Mouse (Mus musculus) lung, postnatal 14 days (tissue): ENCODE measurements around the gene Eif2b5.
A peak's percentile ranks its signal among the peaks of the same experiment; 100 is the strongest.

Source experiments
- DNase-seq: peaks from one replicate; pipeline ENCODE4 v3.0.0; 2021

Eif2b5 gene

GRCm38 (mm10) chr16:20539649-20540048 lies 41.0 kb downstream of the Eif2b5 start:
- DNase-seq: no peak

DNA sequence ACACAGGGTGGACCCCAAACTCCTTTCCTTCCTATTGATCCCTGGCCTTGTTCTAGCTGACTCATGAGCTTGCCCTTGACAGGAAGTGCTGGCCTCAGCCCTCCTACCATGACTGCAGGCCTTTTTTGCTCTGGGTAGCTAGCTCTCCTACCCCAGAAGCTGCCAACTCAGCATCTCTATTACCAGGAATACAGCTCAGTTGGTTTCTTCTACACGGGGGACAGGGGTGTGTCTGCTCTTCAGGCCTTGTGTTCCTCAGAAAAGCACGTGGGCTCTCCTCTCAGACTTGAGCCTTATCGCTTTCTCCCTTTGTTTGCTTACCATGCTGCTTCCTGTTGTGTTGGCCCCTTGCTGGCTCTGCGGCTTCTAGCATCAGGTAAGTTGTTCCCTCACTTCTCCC lies 41.8 kb downstream of the Eif2b5 start:
- DNase-seq: no peak

DNA sequence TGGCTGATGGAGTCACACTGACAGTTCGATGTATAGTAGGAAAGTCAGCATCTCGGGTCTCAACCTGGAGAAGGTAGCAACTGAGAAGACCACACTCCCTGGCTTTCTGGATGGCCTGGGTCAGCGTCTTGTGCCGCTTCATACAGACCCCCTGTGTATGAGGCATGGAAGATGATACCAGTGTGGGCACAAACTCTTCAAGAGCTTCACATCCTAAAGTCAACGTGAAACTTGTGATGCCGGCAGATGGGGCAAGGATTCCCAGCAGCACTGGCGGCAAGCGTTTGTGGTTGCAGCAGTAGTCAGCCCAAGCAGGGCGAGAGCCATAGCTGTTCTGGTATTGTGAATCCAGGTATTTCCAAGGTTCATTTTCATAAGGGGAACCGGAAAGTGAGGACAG lies 47.1 kb downstream of the Eif2b5 start:
- DNase-seq: no peak

DNA sequence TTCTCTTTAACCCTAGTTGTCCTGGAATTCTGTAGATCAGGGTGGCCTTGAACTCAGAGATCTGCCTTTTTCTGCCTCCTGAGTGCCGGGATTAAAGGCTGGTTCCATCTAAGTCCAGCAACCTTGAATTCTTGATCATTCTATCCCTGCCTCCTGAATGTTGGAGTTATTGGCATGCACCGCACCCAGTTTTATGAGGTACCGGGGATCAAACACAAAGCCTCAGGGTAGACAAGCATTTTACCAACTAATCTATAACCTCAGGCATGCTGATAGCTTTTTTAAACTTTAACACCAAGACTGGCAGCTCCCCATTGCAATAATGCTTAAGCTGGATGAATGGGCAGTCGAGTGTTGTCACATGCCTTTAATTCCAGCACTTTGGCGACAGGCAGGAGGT lies 48.8 kb downstream of the Eif2b5 start:
- DNase-seq: no peak

GRCm38 (mm10) chr16:20548096-20548948 lies 49.7 kb downstream of the Eif2b5 start, which contains the start of gene Abcf3:
Gene Abcf3 (plus strand): TSS chr16:20548577.
- DNase-seq: peak; percentile 98

DNA sequence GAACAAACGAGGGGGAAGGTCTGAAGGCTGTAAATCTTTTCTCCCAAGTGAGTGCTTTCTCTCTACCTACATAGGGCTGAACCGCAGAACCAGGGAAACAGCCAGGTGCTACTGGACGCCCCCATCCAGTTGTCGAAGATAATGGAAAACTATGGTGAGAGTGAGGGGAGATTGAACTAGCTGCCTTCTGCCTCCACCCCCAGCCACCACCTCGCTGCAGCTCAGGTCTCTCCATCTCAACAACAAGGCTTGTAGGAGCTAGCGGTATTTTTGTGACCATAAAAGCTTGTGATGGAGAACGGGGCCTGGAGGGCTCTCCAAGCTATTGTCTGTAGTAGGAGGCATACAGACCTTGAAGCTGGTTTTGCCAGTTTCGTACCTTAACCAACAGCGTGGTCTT lies 50.5 kb downstream of the Eif2b5 start:
- no peak for DNase-seq

GRCm38 (mm10) chr16:20551691-20552090 lies 53.1 kb downstream of the Eif2b5 start:
- no peak for DNase-seq

- DNase-seq: no peak
These were observed 54.0 kb downstream of the Eif2b5 start for GRCm38 (mm10) chr16:20552594-20552993.

DNA sequence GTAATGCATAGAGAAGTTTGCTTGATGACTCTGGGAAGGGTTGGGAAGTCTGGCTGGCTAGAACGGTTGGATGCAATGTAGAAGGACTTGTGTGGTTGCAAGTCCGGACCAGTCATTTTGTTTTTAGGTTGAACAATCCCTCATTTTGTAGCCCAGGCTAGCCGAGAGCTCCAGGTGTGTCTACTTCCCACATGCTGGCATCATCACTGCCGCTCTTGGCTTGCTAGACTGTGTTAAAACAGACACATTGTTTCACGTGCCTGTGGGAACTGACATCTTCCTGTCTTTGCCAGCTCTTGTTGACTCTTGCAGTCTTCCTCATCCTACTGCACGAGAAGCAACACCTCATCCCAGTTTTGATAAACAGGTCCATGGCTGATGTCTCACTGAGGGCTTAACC lies 56.4 kb downstream of the Eif2b5 start:
- DNase-seq: no peak

- no peak for DNase-seq
These were observed 58.8 kb downstream of the Eif2b5 start for GRCm38 (mm10) chr16:20557381-20557780.
